Mouse (Mus musculus) pancreas, adult 10 weeks (tissue): ENCODE data around the gene Gm28053. TPM values are rescaled to one million over a fixed set of nuclear protein-coding genes. Genes with fewer than 3 reads are reported as not detected.

ENCODE experiments used
- polyA plus RNA-seq: library from polyadenylated mRNA; stranded (reverse); fragments of 350-450 nt; fragmentation: Illumina TruSeq; extraction: RNeasy Lipid Tissue Mini Kit (QIAGEN cat#74804); gene quantifications from one replicate; pipeline ENCODE4 v1.2.3, GENCODE M21; 2015; ENCODE audit warnings: low read depth, low replicate concordance; ENCODE audit not compliant: insufficient read depth

The Gm28053 gene
- not detected for polyA plus RNA-seq

DNA sequence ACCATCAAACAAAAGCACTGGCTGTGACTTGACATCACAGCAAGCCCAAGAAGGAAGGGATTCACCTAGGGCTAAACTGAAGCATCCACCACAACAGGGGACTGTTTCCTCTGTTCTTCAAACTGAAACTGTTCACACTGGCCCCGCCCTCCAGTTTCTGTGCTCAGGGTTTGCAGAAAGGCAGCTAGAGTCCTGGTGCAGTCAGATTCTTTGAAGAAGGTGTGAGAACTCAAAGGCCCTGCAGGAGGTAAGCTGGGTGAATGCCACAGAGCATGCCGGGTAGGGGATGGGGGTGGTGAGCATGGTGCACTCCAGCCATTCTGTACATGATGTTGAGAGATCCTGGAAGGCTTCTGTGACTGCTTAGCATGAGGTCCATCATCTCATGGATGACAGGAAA is at the start of gene Gm28053, which contains the start of gene Gimap7:
Gm28053 (plus strand) TSS at position 153 of the 400 bp plus-strand sequence.
Gimap7 (plus strand) TSS at position 167 of the 400 bp plus-strand sequence.

GRCm38 (mm10) chr6:48675931-48676859 is 42.2 kb upstream of the Gm28053 start, which contains the start of gene Gimap9:
TSS of gene Gimap9 (plus strand) at chr6:48676129.

DNA sequence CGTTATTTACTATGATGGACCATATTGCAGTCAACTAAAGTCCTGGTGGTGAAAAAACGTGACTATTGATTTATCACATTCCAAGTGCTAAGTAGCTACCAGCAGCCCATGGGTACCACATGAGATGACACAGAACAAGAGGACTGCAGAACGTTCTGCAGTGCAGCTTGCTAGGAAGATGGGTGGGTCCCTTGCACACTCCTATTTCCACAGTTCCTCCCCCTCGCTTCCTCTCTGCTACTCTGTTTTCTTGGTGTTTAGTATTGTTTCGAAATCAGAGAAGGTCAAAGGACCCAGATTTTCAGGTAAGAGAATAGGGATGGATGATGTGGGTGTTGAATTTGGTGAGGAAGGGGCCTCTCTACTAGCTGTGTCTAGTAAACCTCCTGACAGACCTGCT is 34.1 kb upstream of the Gm28053 start, which contains the start of gene Gimap4:
Gimap4 (plus strand) TSS at position 231 of the 400 bp plus-strand sequence.

GRCm38 (mm10) chr6:48738961-48739779 is 20.8 kb downstream of the Gm28053 start, which contains the start of gene Gimap1:
TSS of gene Gimap1 (plus strand) at chr6:48739054.

GRCm38 (mm10) chr6:48745959-48746889 is 27.8 kb downstream of the Gm28053 start, which contains the start of gene Gimap5:
TSS of gene Gimap5 (plus strand) at chr6:48746197.

DNA sequence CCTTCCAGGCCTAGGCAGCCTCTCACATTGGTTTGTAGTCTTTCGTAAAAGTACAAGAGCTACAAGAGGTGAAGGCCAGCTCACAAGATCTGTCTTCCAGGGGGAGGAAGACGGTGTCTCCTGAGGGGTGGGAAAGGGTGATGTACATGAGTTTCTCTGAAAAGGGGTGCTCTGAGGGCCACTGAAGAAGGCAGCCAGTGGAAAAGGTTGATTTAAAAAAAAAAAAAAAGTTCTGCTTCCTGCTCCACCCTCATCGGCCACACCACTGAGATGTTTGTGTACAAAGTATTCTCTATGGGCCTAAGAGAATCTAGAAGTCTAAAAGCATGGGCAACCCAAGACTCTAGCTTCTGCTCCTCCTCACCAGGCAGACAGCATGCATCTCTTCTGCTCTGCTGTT is 52.3 kb downstream of the Gm28053 start, which contains the start of gene Gimap3:
Gimap3 (minus strand) TSS at position 156 of the 400 bp plus-strand sequence.

Other genes with a start within 250 kb of the Gm28053 start
- 9.6 TPM for gene Atp6v0e2, start 181.0 kb upstream of the Gm28053 start, polyA plus RNA-seq
- gene Lrrc61, start 163.8 kb upstream of the Gm28053 start, polyA plus RNA-seq, result 2.2 TPM
- gene Rarres2, start 145.8 kb upstream of the Gm28053 start, polyA plus RNA-seq, result 112 TPM
- not detected for gene Gm45021, start 129.0 kb upstream of the Gm28053 start, polyA plus RNA-seq
- 4.4 TPM for gene Repin1, start 124.7 kb upstream of the Gm28053 start, polyA plus RNA-seq
- gene Gm44965, start 124.7 kb upstream of the Gm28053 start, polyA plus RNA-seq, result not detected
- gene Zfp775, start 116.5 kb upstream of the Gm28053 start, polyA plus RNA-seq, result 0.96 TPM
- gene AI854703, start 91.8 kb upstream of the Gm28053 start, polyA plus RNA-seq, result not detected
- gene Gimap8, start 71.4 kb upstream of the Gm28053 start, polyA plus RNA-seq, result 4.8 TPM
- gene Gimap9, start 42.5 kb upstream of the Gm28053 start, polyA plus RNA-seq, result 4.9 TPM
- gene Gimap4, start 34.1 kb upstream of the Gm28053 start, polyA plus RNA-seq, result 21.8 TPM
- gene Gimap6, start 10.4 kb upstream of the Gm28053 start, polyA plus RNA-seq, result 20.6 TPM
- gene Gimap7, start within 50 bp of the Gm28053 start, polyA plus RNA-seq, result not detected
- gene Gimap1, start 20.4 kb downstream of the Gm28053 start, polyA plus RNA-seq, result 4.0 TPM
- 4.9 TPM for gene Gimap5, start 27.6 kb downstream of the Gm28053 start, polyA plus RNA-seq
- gene Gimap3, start 52.2 kb downstream of the Gm28053 start, polyA plus RNA-seq, result 2.9 TPM
- gene Tmem176a, start 122.3 kb downstream of the Gm28053 start, polyA plus RNA-seq, result 37.5 TPM
- 73.9 TPM for gene Tmem176b, start 122.9 kb downstream of the Gm28053 start, polyA plus RNA-seq
- not detected for gene Aoc1, start 154.3 kb downstream of the Gm28053 start, polyA plus RNA-seq
- gene 1600015I10Rik, start 211.3 kb downstream of the Gm28053 start, polyA plus RNA-seq, result not detected